Mouse (Mus musculus): ENCODE measurements around the gene Slx4ip. TPM values are rescaled to one million over a fixed set of nuclear protein-coding genes. Genes with fewer than 3 reads are reported as not detected.

Slx4ip gene
- polyA plus RNA-seq, 1 experiment = 1.1 TPM

- Histone ChIP-seq H3K4me3 (ENCODE audit: insufficient read depth, poor library complexity, severe bottlenecking) (peak within 1 kb of the TSS; percentile 56), H3K79me2 (ENCODE audit: control insufficient read depth, insufficient read depth) (peaks cover 50% of the 10 kb centered on the region), H3K27me3 (ENCODE audit: control insufficient read depth, insufficient read depth, insufficient read length) (no peaks in the 10 kb centered on the region), H3ac (ENCODE audit: control insufficient read depth, insufficient read length, low read depth) (peak within 1 kb of the TSS; percentile 72), H3K79me3 (ENCODE audit: low read depth) (peaks cover 33% of the 10 kb centered on the region), H3K36me3 (ENCODE audit: control insufficient read depth, insufficient read depth) (peaks cover 4% of the 10 kb centered on the region)
- TF ChIP-seq CEBPB (IDR thresholded peaks at IDR 0.05; ENCODE audit: low read depth) (no peak), USF1 (IDR thresholded peaks at IDR 0.05; ENCODE audit: low read depth) (no peak), MAX (IDR thresholded peaks at IDR 0.05) (peak; percentile 37), FOSL1 (IDR thresholded peaks at IDR 0.05; ENCODE audit: insufficient read depth, low read length, poor library complexity, severe bottlenecking) (no peak), MYOD1 (IDR thresholded peaks at IDR 0.05; ENCODE audit: control insufficient read depth, insufficient read length, low read depth) (no peak)
These were observed 225.1 kb downstream of the Slx4ip start, which contains the start of gene Jag1 for GRCm38 (mm10) chr2:137116025-137116674. Jag1 (minus strand) TSS chr2:137116644.

- Histone ChIP-seq H3K36me3 (ENCODE audit: control insufficient read depth, insufficient read depth) (peaks cover 4% of the 10 kb centered on the region), H3K79me3 (ENCODE audit: low read depth) (peaks cover 28% of the 10 kb centered on the region), H3K27me3 (ENCODE audit: control insufficient read depth, insufficient read depth, insufficient read length) (no peaks in the 10 kb centered on the region), H3ac (ENCODE audit: control insufficient read depth, insufficient read length, low read depth) (peak overlapping the region; percentile 72), H3K4me3 (ENCODE audit: insufficient read depth, poor library complexity, severe bottlenecking) (peak overlapping the region; percentile 56), H3K79me2 (ENCODE audit: control insufficient read depth, insufficient read depth) (peaks cover 44% of the 10 kb centered on the region)
- TF ChIP-seq CEBPB (IDR thresholded peaks at IDR 0.05; ENCODE audit: low read depth) = no peak
- TF ChIP-seq CTCF (IDR thresholded peaks at IDR 0.05; ENCODE audit: control insufficient read depth, insufficient read depth, insufficient read length) = no peak
- no peak for TF ChIP-seq MYOD1 (IDR thresholded peaks at IDR 0.05; ENCODE audit: control insufficient read depth, insufficient read length, low read depth)
- no peak for TF ChIP-seq FOSL1 (IDR thresholded peaks at IDR 0.05; ENCODE audit: insufficient read depth, low read length, poor library complexity, severe bottlenecking)
- TF ChIP-seq USF1 (IDR thresholded peaks at IDR 0.05; ENCODE audit: low read depth) = no peak
- TF ChIP-seq MYOG (IDR thresholded peaks at IDR 0.05; ENCODE audit: control insufficient read depth, extremely low read depth, insufficient read length) = no peak
- TF ChIP-seq MAX (IDR thresholded peaks at IDR 0.05) = peak; percentile 55
These were observed 225.8 kb downstream of the Slx4ip start for GRCm38 (mm10) chr2:137116675-137117320.

- TF ChIP-seq MAX (IDR thresholded peaks at IDR 0.05) (no peak), CTCF (IDR thresholded peaks at IDR 0.05; ENCODE audit: control insufficient read depth, insufficient read depth, insufficient read length) (peak; percentile 94)
These were observed 226.3 kb downstream of the Slx4ip start for GRCm38 (mm10) chr2:137117321-137117690.

More at GRCm38 (mm10) chr2:137117321-137117690, 226.3 kb downstream of the Slx4ip start:
- H3K79me2 ChIP-seq (ENCODE audit: control insufficient read depth, insufficient read depth) = peaks cover 39% of the 10 kb centered on the region
- H3ac ChIP-seq (ENCODE audit: control insufficient read depth, insufficient read length, low read depth) = peak overlapping the region; percentile 43
- H3K79me3 ChIP-seq (ENCODE audit: low read depth) = peaks cover 23% of the 10 kb centered on the region
- no peaks in the 10 kb centered on the region for H3K27me3 ChIP-seq (ENCODE audit: control insufficient read depth, insufficient read depth, insufficient read length)
- H3K4me3 ChIP-seq (ENCODE audit: insufficient read depth, poor library complexity, severe bottlenecking) = peak overlapping the region; percentile 56
- H3K36me3 ChIP-seq (ENCODE audit: control insufficient read depth, insufficient read depth) = peaks cover 4% of the 10 kb centered on the region

Other genes starting within 250 kb of the Slx4ip start
- gene Snap25, start 177.8 kb upstream of the Slx4ip start, polyA plus RNA-seq (2012; fragmentation: generic; extraction: Trizol) = not detected
- 11.8 TPM for gene AL731706.2, start 5.5 kb upstream of the Slx4ip start, polyA plus RNA-seq (2012; fragmentation: generic; extraction: Trizol)
- 31.1 TPM for gene AL731706.1, start 171 bp downstream of the Slx4ip start, polyA plus RNA-seq (2012; fragmentation: generic; extraction: Trizol)
- gene Mkks, start 171 bp downstream of the Slx4ip start, polyA plus RNA-seq (2012; fragmentation: generic; extraction: Trizol) = 5.2 TPM
- 4.0 TPM for gene Jag1, start 225.4 kb downstream of the Slx4ip start, polyA plus RNA-seq (2012; fragmentation: generic; extraction: Trizol)